Mouse (Mus musculus) right cerebral cortex, adult 2 months (tissue): ENCODE data around the gene Yy2.

ENCODE experiments used
- DNase-seq, 2 experiments: peaks; one replicate each; pipeline ENCODE4 v3.0.0; 2021 to 2022; ENCODE audit warnings: low spot score in 2 of 2

The Yy2 gene

DNA sequence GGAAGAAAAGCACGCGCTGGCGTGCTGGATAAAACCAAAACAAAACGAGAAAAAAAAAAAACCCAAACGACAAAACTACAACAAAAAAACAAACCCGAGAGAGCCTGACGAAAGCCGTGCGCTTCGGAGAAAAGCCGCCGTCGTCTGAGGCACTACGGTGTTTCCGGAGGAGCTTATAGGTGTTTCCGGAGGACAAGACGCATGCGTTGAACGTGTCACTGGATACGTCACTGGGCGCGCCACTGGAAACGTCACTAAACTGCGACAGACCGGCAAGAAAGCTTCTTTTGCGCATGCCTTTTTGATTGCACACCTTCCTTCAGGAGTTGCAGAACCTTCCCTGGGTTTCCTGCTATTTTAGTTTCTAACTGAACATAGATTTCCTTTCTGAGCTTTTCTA lies at the start of gene Yy2:
Yy2 (minus strand) TSS at position 146 of the 400 bp plus-strand sequence.
- DNase-seq = no peak

DNA sequence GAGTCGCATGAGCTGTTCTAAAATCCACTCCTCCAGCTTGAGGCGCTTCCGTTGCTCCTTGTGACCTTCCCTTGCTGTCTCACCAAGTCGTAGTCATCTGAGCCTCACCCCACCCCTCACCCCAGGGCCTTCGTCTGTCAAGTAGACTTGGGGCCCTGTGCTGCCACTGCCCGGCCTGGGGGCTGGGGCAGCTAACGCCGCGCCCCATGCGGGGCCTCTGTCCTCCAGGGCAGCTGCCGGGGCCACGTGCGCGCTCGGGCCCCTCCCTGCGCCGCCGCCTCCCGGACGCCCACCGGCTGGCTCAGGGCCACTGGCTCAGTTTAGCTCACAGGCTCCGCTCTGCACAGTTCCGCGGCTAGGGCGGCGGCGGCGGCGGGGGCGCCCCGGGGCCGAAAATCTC lies 44.1 kb upstream of the Yy2 start:
- peak; percentile 17 to 21 for DNase-seq

DNA sequence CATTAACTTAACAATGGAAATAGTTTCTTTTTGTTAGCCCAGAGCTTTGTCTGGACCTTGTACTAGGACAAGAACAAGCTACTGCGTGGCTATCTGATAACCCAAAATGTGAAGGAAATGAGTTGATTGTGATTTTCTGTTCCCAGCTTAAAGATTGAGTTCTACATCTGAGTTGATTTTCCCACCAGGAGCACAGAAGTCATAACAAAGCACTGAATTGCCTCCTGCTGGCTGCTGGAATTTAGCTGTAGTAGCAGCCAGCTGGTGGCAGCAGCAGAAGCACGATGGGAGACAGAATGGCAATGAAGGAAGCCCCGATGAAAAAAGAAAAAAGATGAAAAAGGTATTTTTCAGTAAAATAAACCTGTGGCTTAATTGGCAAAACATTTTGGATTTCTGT lies 32.7 kb upstream of the Yy2 start:
- DNase-seq = peak; percentile 13 to 18

DNA sequence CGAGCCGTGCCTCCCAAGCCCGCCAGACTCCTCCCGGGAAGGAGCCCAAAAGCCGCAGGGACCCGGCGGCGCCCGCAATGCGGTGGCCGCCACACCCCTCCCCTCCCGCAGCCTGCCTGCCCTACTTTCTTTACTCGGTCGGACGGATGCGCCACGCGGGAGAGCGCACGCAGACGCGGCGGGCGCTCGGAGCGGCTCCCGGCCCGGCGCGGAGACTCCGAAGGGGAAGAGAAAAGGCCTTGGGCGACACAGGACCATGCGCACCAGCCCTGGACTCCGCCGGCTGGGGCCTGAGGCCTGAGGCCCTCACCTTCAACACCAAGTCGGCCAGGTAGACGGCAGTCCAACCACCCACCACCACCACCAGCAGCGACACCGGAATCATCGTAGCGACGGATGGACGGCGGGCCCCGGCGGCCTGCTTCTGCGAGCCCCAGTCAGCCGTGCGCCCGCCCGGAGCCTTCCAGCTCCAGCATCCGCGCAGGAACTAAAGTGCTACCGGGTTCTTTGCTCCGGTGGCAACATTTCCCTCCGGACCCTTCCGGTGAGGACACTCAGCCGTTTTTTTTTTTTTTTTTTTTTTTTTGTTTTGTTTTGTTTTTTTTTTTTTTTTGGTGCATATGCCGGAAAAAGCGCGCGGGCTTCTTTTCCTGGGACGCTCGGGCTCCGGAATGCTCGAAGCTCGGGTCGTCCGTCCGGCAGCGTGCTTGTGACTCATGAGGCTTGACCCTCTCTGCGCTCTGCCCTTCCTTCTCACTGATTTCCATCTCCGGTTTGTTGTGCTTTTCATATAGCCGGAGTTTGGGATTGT lies 29.6 kb upstream of the Yy2 start, which contains the start of gene Mbtps2:
Mbtps2 (minus strand) TSS at position 530 of the 811 bp plus-strand sequence.
- DNase-seq = peak; percentile 46 to 47

DNA sequence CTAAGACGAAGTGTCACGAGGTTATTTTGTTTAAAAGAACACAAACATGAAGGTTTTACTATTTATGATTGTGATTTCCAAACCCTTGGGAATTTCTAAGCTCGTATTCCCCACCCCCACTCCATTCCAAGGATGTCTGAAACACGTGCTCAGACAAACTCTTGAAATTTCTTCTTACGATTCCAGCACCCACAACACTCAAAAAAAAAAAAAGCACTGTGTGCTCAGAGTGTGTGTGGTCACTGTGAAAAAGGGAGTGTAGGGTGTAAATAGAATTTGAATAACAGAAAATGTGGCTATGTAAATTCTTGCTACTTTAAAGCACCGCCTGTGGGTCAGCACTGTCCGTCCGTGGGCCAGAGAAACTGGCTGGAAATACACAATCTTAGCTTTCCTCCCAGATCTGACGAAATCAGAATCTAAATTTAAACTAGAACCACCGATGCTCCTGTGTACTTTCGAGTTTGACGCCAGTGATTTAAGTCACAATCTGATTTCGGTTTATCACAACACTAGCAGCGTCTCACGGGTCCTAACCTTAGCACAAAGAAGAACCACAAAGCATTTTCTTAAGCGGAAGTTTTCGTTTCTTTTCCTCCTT lies 28.9 kb upstream of the Yy2 start:
- DNase-seq = no peak

DNA sequence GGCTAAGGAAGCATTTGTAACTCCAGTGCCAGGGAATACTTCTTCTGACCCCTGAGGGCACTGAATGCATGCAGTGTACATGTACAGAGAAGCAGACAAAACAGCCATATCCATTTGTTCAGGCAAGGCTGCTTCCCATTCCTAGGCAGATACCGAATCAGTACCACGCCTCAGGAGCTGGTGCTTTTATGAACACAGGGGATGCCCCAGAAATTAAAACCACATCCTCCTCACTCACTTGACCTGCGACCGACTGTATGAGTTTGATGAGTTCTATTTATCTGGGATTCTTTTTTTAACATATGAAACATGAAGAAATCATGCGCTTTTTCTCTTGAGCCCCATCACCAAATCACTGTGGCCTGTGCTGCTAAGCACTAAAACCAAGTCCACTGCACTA lies 28.0 kb upstream of the Yy2 start:
- DNase-seq = no peak

DNA sequence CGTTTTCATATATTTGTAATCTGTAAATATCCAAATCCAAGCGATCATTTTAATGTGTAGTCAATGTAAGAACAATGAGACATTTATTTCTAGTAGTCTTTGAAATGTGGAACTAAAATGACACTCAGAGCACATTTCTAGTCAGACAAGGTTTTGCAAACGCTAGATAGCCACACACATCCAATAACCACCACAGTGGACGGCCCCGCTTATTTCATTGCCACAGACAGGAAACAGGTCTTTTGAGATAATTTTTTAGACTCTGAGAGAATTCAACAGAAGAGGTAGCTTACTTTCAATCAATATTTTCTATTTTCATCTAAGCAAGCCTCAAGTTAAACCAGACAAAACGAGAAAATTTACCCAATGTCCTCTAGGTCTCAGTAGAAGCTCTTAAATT lies 27.1 kb upstream of the Yy2 start:
- no peak for DNase-seq

DNA sequence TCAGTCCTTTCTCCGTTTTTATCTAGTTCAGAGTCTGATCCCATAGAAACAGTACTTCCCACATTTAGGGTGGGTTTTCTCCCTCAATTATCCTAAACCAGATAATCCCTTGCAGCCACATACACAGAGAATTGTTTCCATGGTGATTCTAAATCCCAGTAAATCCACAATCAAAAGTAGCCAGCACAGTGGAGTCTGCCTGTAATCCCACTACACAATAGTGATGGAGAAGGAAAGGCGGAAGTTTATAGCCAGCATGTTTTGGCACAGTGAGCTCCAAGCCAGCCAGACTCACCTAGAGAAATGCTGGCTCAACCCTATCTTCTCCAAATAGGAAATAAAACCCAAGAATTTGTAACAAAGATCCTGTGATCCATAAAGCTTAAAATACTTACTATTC lies 25.8 kb upstream of the Yy2 start:
- DNase-seq = no peak

DNA sequence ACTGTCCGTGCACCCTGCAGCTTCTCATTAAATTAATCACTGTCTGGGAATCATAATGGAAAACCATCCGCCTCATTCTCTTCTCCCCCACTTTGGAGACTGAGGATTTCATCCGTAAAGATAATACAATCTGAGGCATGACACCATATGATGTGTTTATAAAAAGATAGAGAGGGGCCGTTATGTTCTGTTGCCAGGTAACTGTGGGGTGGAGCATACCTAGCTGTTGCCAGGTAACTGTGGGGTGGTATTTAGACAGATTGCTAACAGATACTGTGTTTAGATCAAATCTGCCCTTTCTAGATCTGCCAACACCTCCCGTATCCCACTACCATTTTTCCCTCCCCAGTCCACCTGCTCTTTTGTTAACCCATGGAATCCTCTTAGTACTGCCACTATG lies 18.2 kb upstream of the Yy2 start:
- DNase-seq = no peak

DNA sequence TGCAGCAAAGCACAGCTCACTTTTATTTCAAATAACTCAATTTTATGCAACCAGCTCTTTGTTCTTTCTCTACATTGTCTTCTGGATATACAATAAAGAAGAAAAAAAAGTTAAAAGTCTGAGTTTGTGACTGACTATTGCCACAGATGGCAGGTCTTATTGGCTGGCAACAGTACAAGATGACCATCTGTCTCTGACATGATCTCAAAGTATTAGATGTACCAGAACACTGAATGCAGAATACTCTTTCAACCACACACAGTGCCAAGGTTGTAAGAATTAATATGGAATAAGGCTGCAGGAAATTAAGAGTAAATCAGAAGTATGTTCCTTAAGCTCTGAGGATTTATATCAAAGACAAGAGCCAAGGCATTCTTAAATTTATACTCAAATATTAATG lies 17.6 kb upstream of the Yy2 start:
- no peak for DNase-seq

DNA sequence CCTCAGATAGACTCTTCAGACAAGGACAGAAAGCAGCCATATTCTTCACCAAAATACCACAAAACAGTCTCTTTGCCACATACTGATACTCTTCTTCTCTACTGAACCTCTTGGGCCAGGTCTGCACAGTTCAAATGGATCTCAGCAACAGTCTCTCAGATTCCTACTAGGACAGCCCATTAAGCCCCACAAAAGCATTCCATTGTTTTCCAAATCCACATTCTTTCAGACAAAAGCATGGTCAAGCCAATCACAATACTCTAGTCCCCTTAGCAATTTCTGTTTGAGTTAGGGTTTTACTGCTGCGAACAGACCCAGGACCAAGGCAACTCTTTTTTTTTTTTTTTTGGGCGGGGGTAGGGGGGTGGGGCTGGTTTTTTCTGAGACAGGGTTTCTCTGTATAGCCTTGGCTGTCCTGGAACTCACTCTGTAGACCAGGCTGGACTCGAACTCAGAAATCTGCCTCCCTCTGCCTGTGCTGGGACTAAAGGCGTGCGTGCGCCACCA lies 10.4 kb upstream of the Yy2 start:
- DNase-seq = no peak

DNA sequence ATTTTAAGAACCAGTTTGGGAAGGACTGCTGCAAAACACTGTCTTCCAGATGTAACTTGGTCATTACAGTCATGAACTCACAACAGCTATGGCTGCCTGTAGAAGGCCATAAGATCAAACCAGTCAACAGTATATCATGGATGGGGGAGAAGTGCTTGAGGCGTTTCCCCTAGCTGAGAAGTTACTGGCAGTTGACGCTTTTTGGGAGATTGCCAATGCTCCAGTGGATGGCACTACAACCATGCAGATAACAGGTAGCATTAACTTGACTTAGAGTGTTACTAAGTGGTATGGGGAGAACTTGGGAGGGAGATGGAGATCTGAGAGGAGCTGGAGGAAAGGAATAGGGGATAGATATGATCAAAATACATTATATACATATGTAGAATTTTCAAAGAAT lies 5.9 kb upstream of the Yy2 start:
- no peak for DNase-seq

DNA sequence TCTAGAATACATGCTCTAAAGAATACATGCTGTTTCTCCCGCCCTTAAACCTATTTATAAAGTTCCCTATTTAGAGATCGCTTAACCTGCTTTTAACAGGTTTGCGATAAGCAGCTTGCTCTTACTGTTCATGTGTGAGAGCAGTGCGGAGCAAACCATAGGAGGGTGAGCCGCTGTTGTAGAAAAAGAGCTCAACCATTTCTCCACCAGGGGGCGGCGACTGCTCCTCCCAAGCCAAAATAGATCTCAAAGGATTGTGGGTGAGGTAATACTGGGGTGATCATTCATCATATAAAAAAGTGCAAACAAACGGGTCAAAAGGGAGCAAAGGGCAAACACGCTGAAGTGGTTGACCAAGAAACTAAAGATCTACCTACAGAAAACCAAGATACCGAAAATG lies 5.0 kb downstream of the Yy2 start:
- DNase-seq = no peak

DNA sequence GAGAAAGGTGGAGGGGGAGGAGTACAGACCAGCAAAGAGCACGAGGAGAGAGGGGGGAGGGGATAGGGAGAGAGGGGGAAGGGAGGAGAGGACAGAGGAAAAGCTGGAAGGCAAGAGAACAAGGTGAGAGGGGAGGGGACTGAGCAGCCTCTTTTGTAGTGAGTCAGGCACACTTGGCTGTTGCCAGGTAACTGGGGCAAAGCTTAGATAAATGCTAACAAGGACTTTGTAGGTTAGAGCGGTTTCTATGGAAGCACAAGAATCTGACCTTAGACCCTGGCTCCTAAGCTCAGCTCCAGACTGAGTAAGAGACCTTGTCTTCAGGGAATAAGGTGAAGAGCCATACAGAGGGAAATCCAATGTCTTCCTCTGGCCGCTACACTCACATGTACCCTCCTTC lies 21.7 kb downstream of the Yy2 start:
- no peak for DNase-seq
